Mouse (Mus musculus): ENCODE results near the gene Mgat4a. TPM values are rescaled to one million over a fixed set of nuclear protein-coding genes. Genes with fewer than 3 reads are reported as not detected.

Mgat4a gene
- total RNA-seq, 1 experiment from 2014 or later = 38.8 TPM

GRCm38 (mm10) chr1:37428911-37429310 lies 111.9 kb downstream of the Mgat4a start:
- ATAC-seq (replicated peaks; ENCODE audit: insufficient number of reproducible peaks, low FRiP score, low TSS enrichment, poor library complexity, severe bottlenecking) = no peak

DNA sequence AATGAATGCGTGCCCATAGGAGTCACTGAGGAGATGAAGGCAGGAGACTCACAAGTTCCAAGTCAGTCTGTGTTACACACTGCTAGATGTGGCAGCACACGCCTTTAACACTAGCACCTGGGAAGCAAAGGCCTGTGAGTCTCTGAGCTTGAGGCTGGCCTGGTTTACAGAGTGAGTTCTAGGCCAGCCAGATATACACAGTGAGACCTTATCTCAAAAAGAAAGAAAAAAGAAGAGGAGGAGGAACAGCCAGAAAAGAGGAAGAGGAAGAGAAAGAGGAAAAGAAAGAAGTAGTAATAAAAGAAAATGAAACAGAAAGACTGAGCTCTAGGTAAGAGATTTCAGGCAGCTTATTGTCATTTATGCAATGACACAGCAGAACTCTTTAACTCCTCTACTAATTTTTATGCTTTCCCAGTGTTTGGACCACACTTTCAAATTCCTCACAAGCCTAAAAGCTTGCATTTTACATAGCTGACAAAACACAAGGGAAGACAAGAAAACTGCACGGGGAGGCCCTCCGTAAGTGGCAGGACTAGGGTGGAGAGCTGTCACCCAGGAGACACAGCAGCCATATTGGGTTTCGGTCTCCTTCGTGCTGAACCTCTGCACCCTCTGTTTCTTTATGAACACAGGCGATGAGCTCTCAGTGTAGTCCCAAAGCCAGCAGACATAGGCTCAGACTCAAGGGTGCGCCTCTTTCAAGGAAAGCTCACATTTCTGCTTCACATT lies 113.5 kb downstream of the Mgat4a start:
- no peak for ATAC-seq (replicated peaks; ENCODE audit: insufficient number of reproducible peaks, low FRiP score, low TSS enrichment, poor library complexity, severe bottlenecking)

GRCm38 (mm10) chr1:37419420-37419819 lies 121.4 kb downstream of the Mgat4a start:
- peak; percentile 100 for ATAC-seq (replicated peaks; ENCODE audit: insufficient number of reproducible peaks, low FRiP score, low TSS enrichment, poor library complexity, severe bottlenecking)

DNA sequence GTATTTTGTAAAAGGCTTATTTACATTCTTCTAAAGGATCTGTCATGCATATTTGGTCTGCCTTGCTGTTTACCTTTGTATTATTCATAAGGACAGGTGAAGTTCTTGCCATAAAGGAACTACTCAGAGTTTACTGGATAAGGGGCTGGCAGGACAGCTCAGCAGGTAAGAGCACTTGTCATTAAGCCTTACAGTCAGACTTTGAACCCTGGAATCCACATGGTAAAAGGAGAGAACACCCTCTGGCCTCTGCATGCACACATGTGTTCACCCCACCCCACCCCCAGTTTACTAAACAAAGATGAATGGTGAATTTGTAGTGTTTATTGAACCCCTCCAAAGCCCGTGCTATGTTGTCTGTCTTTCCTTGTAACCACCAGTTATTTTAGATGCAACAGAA lies 125.4 kb downstream of the Mgat4a start:
- ATAC-seq (replicated peaks; ENCODE audit: insufficient number of reproducible peaks, low FRiP score, low TSS enrichment, poor library complexity, severe bottlenecking) = no peak

- no peak for ATAC-seq (replicated peaks; ENCODE audit: insufficient number of reproducible peaks, low FRiP score, low TSS enrichment, poor library complexity, severe bottlenecking)
These were observed 131.2 kb downstream of the Mgat4a start for GRCm38 (mm10) chr1:37409647-37410046.

DNA sequence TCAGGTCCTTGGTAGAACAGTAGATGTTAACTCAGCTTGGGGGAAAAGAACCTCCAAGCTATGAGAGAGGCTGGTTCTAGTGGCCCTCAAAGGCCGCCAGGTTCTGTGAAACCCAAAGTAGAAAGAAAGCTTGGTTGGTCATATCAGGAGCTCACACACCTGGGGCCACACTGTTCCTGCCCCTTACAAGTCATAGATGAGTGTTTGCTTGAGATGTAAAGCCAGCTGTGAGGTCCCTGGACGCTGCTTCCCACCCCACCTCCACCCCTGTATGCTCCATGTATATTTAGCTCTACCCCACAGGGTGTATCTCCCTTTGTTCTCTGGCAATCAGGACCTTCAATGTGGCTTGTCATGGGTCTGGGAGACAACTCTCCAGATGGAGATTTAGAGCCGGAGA lies 132.1 kb downstream of the Mgat4a start:
- ATAC-seq (replicated peaks; ENCODE audit: insufficient number of reproducible peaks, low FRiP score, low TSS enrichment, poor library complexity, severe bottlenecking) = no peak

DNA sequence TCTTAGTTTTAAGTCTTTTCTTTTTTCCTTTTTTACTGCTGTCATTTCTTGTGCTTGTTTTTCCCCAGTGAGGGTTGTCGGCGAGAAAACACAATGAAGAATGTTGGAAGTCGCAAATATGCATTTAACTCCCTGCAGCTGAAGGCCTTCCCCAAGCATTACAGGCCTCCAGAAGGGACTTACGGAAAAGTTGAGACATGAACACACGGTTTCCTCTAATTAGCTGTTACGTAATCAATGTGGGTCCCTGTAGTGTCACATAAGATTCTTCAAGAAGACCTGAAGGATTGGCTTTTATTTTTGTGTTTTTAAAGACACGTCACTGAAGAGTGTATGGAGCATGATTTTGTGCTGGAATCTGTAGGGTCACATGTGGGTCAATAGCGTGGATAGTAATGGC lies 132.8 kb downstream of the Mgat4a start:
- ATAC-seq (replicated peaks; ENCODE audit: insufficient number of reproducible peaks, low FRiP score, low TSS enrichment, poor library complexity, severe bottlenecking) = no peak

DNA sequence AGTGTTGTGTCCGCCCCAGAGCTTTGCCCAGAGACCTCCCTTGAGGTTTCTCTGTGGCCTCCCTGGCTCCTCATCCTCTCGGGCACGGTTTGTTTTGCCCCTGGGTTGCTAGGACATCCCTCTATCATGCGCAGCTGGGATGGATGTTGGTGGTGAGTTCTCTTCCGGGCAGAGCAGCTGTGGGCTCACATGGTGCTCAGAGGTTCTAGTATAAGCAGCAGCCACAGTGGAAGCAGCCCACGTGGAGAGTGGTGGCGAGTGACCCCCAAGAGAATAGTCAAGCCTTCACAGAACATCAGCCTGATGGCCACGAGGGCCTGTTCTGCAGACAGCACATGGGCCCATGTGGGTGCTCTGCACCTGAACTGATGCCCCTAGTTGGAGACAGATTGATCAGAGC lies 133.6 kb downstream of the Mgat4a start:
- ATAC-seq (replicated peaks; ENCODE audit: insufficient number of reproducible peaks, low FRiP score, low TSS enrichment, poor library complexity, severe bottlenecking) = no peak

GRCm38 (mm10) chr1:37405137-37405536 lies 135.7 kb downstream of the Mgat4a start:
- no peak for ATAC-seq (replicated peaks; ENCODE audit: insufficient number of reproducible peaks, low FRiP score, low TSS enrichment, poor library complexity, severe bottlenecking)

- ATAC-seq (replicated peaks; ENCODE audit: insufficient number of reproducible peaks, low FRiP score, low TSS enrichment, poor library complexity, severe bottlenecking) = peak; percentile 71
These were observed 139.1 kb downstream of the Mgat4a start for GRCm38 (mm10) chr1:37401687-37402086.

DNA sequence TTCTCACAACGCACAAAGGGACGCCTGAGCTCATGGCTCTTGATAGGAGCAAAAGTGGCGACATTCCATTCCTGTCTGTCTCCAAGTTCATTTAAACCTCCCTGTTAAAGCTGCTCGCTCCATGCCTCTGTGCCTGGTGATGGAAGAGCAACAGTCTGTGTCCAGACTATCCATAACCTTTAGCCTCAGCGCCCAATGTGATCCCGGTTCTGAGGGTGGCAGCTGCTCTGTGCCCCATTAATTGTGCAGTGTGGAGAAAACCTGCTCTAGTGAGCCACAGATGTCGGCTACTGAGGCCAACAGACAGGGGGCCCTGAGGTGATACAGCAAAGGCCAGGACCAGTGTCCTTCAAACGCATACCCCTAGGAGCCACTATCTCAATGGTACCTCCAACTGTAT lies 141.1 kb downstream of the Mgat4a start:
- ATAC-seq (replicated peaks; ENCODE audit: insufficient number of reproducible peaks, low FRiP score, low TSS enrichment, poor library complexity, severe bottlenecking) = no peak

- no peak for ATAC-seq (replicated peaks; ENCODE audit: insufficient number of reproducible peaks, low FRiP score, low TSS enrichment, poor library complexity, severe bottlenecking)
These were observed 141.9 kb downstream of the Mgat4a start for GRCm38 (mm10) chr1:37398961-37399360.

DNA sequence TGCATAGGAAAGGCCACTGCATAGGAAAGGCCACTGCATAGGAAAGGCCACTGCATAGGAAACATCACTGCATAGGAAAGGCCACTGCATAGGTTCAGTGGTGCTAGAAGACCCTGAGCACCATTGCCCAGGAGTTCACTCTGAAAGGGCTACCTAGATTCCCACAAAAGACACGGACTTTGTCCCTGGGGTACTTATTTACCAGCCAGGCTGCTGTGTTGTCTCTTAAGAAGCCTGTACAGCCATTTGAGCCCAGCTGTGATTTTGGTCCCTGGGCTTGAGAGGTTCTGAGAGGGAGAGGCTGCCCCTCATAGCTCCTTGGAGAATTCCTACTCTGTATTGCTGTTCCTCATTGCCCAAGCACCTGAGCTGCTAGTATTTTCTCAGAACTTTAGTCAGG lies 144.3 kb downstream of the Mgat4a start:
- ATAC-seq (replicated peaks; ENCODE audit: insufficient number of reproducible peaks, low FRiP score, low TSS enrichment, poor library complexity, severe bottlenecking) = no peak

- ATAC-seq (replicated peaks; ENCODE audit: insufficient number of reproducible peaks, low FRiP score, low TSS enrichment, poor library complexity, severe bottlenecking) = no peak
These were observed 147.6 kb downstream of the Mgat4a start for GRCm38 (mm10) chr1:37393174-37393573.

Other genes with a start within 250 kb of the Mgat4a start
- 17.2 to 32.5 TPM (median 17.4 TPM) in 3 replicates for gene Inpp4a, start 241.2 kb downstream of the Mgat4a start, total RNA-seq (2017)
- gene Coa5, start 110.9 kb downstream of the Mgat4a start, total RNA-seq (2017) = 54.1 to 70.6 TPM (median 66.7 TPM) in 3 replicates
- gene Unc50, start 110.9 kb downstream of the Mgat4a start, total RNA-seq (2017) = 44.4 to 92.7 TPM (median 89.0 TPM) in 3 replicates
- gene 2010300C02Rik, start 179.1 kb upstream of the Mgat4a start, total RNA-seq (2017) = 0.78 TPM in 1 of 3 replicates, not detected in the others